Mouse (Mus musculus) kidney, adult 2 months (tissue): ENCODE measurements at regions not wholly inside any gene's neighbourhood (a gene's known extent, or its start where the extent isn't known, plus 50 kb on each side); places are given as distances from the start of the nearest gene placed in this dataset.

Experiments used
- CTCF ChIP-seq: fragments of 200-500 bp; conservative IDR thresholded peaks from 2 replicates; pipeline ENCODE4 v1.5.1; 2011; ENCODE audit warnings: low read depth, mild to moderate bottlenecking, control low read depth, low read length, moderate library complexity, mixed read lengths; ENCODE audit not compliant: insufficient read depth, insufficient read length
- POLR2A ChIP-seq: fragments of 200-500 bp; IDR thresholded peaks from one replicate; pipeline ENCODE4 v1.6.1; 2011; ENCODE audit warnings: low read depth, low read length, control low read depth

DNA sequence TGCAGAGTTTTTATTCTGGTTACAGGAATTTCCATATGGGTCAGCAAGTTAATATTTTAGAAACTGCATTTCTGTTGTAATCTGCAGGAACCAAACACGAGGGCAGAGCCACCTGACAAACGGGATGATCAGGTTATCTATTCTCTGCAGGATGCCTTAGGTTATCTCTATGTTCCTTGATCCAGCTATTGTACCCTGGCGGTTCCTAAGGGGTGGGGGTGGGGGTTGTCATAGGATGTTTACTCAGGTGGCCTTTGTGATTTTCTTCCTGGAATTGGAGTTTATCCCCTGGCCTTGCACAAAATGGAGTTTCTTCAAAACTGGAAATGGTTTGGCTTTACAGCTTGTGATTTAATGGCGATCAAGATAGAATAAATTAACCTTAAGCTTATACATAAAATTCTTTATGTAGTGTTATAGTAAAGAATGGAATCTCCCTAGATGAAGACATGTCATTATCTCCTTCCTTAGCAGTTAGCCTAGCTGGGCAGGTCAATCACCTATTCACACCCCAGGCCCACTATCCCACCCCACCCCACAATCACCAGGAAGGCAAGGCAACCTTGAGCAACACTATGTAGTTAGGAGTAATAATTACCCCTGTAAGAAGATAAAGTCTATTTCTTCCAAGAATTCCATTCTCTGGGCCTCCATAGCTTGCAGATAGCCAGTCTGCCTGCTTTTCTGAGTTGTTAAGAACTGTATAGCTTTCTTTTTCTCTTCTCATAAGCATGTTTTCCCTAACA is 192.3 kb upstream of the B430218F22Rik start:
- no peak for TF ChIP-seq CTCF
- TF ChIP-seq POLR2A, result no peak
